Mouse (Mus musculus) layer of hippocampus, adult 2 months (tissue): ENCODE measurements around the gene Cryzl2. TPM values are rescaled to one million over a fixed set of nuclear protein-coding genes. Genes with fewer than 3 reads are reported as not detected.

Source experiments
- DNase-seq, 2 experiments: peaks; one replicate each; pipeline ENCODE4 v3.0.0; 2022; ENCODE audit warnings: low spot score in 2 of 2
- H3K27ac ChIP-seq: fragments of 200-600 bp; 2 replicates; pipeline ENCODE4 v1.8.1; 2022
- H3K4me3 ChIP-seq: fragments of 200-600 bp; 2 replicates; pipeline ENCODE4 v1.8.1; 2022; ENCODE audit warnings: mild to moderate bottlenecking
- CTCF ChIP-seq: fragments of 200-600 bp; conservative IDR thresholded peaks from 2 replicates; pipeline ENCODE4 v1.8.1; 2022; ENCODE audit warnings: antibody characterized with exemption, mild to moderate bottlenecking, moderate library complexity
- long read RNA-seq, 2 experiments: library from polyadenylated mRNA; stranded (forward); transcript quantifications; one replicate each; pipeline ENCODE4 v2.0.0; 2021; ENCODE audit warnings: borderline mapping rate in 2 of 2
- total RNA-seq, 2 experiments: library from RNA; stranded (reverse); gene quantifications; 2 replicates each; pipeline ENCODE4 v1.2.3; 2021

The Cryzl2 gene
- total RNA-seq, result 1 to 10 TPM; 4.3 to 5.1 TPM
- long read RNA-seq, experiment 1, partial matches to known transcripts, result 0 of 5 reads
- long read RNA-seq, experiment 1, other reads (novel, unspliced or antisense), result 1 of 5 reads
- long read RNA-seq, experiment 2, transcript Cryzl2-201 (10 exons, 1,618 nt), result major isoform, 7 of 10 reads
- long read RNA-seq, experiment 2, partial matches to known transcripts, result 0 of 10 reads
- long read RNA-seq, experiment 2, other reads (novel, unspliced or antisense), result 3 of 10 reads

DNA sequence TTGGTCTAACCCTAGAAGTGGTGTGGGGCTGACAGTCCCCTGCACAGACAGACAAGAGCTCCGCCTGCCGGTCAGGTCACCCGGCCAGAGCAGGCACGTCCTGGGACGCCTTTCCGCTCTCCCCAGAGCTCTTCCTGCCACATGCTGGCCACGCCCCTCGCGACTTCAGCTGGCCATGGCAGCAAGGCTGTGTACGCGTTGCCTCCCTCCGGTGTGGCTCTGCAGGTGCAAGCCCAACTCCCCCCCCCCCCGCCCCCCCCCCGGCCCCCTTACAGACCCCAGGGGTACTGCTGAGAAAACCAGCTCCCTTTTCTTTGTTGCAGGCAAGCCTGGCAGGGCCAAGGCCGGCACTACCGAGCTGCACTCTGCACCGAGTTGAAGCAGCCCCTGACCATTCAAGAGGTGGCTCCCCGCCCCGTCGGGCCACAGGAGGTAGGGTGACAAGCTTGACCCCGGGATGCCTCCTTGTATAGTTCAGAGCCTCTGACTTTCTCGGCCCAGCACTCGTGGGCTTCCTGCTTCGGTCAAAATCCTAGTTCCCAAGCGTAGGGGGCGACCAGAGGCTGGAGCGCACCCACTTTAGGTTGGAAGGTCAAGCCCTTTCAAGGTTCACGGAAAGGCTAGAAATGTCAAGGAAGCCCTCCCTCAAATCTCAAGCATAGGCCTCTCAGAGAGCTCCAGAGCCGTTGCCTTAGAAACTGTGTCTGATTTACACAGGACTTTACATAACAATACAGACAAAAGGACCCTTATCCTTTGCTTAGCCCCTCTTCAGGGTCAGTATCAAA, at the start of gene Cryzl2:
Cryzl2 (plus strand) TSS at position 157 of the 788 bp plus-strand sequence.
- no peak for DNase-seq
- H3K4me3 ChIP-seq, result peak within 1 kb of the TSS; percentile 37
- TF ChIP-seq CTCF, result peak; percentile 78
- H3K27ac ChIP-seq, result 0 out of 2 replicates have a peak within 1 kb of the TSS, but pooled peaks have one; percentile 23

DNA sequence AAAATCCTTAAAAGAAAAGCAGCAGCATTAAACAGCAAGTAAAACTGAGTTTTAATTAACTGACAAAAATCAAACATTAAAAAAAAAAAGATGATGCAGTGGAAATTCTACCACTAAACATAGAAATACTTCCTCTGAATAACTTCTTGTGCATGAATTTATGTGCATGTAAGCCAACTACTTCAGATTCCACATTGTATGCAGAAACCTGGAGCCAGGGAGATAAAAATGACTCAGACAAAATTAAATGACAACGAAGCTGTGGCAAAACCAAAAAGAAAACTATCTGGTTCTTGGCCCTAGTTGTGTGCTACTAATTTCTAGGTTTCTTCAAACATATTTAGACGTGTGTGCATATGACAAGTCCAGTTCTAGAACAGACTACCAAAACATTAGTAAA, 48.7 kb upstream of the Cryzl2 start:
- peak overlapping the region; percentile 96 for H3K27ac ChIP-seq
- no peak for DNase-seq
- no peak for TF ChIP-seq CTCF
- H3K4me3 ChIP-seq, result peak overlapping the region; percentile 66

DNA sequence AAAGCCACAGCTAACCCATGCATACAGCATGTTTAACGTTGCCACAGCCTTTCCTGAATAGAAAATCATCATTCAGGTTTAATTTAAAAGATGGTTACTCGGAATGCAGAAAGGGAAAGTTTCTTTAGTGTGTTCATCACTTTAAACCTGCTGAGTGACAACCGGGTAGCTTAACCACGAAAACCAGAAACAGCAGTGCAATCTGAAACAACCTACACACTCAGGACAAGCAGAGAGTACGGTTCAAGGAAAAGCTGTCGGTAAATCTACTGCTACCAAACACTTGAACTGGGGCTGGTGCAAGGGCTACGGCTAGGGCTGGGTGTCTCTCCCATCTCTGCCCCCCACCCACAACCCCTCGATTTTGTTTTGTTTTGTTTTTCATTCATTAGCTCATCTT, 47.4 kb upstream of the Cryzl2 start:
- Histone ChIP-seq H3K27ac (peak overlapping the region; percentile 96), H3K4me3 (peak overlapping the region; percentile 66)
- no peak for DNase-seq
- no peak for TF ChIP-seq CTCF

DNA sequence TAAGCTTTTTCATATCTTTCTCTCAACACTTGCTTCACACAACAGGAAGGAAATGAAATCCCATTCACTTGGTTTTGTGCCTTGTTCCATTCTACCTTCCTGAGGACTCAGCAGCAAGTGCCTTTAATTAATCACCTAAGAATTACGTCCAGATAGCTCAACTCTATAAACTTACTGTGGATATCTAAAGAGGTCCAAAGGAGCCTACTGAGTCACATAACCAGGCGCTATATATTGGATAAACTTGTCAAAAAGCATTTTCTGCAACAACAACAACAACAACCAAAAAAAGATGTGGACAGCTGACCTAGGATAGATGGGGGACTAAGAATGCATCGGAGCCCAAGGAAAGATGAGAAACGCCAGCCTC, 47.1 kb upstream of the Cryzl2 start:
- DNase-seq, result no peak
- peak overlapping the region; percentile 96 for H3K27ac ChIP-seq
- H3K4me3 ChIP-seq, result peak overlapping the region; percentile 66
- no peak for TF ChIP-seq CTCF

DNA sequence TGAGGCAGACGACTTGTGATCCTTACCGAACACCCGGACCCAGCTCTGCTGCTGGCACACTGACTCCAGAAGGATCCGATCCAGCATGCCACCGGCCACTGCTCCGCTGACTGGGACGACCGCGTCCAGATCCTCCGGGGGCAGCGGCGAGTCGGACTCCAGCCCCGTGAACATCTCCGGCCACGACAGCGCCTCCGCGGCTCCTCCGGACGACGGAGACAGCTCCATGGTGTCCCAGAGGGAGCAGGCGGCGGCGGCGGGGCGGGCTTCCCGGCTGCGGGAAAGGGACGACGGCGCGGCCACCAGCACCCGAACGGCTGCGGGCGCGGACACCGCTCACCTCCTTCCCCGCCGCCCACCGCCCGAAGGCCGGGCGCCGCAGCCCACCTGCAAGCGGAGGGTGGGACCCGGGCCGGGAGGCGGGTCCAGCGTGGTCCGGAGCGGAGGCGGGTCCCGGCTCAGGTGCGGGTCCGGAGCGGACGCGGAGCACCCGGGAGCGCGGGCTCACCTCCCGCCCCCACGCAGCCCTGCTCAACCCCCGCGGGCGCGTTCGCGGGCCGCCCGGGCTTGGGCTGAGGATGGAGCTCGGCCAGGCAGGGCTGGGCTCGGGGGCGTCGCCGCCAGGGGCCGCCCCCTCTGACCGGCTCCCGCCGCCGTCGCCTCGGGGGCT, 46.5 kb upstream of the Cryzl2 start:
- peak overlapping the region; percentile 66 for H3K4me3 ChIP-seq
- DNase-seq, result peak; percentile 26 to 51
- H3K27ac ChIP-seq, result peak overlapping the region; percentile 96
- TF ChIP-seq CTCF, result no peak; the same call in 1 of the 2 replicates

DNA sequence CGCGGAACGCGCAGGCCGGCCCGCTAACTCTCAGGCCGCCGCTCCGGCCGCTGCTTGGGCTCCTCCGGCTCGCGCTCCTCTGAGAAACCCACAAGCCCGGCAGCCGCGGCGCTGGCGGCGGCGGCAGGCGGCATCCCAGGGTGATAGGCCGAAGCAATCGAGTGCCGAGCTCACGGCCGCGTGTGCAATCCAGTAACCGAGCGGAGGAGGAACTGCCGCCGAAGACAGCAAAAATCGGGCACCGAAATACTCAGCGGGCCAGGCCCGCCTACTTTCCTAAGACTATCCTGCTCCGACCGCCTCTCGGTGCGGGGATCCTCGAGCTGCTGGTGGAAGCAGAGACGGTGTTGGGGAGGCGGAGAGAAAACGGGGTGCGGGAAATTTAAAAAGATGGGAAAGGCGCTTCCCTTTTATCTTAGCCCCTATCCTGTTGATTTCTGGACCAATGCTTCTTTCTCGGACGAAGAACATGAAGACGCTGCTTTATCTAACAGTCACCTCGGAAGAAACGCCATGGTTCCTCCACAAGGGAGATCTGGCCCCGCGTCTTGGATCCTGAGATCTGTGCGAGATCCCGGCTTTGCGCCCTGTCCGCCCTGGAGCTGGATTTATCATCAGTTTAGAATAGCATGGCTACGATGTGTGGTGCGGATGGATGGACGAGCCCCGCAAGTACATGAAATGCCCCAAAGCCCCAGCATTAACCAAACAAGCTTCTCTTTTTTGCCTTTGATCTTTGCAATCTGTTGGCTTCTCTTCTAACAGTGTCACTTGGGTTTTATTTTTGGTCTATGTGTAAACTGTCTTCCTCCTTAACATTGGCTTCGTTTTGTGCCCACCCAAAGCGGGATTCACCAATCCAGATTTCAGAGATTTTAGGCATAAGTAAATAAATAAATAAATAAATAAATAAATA, 45.7 kb upstream of the Cryzl2 start, which contains the start of gene Rasal2:
Rasal2 (minus strand) TSS at position 142 of the 916 bp plus-strand sequence.
- Histone ChIP-seq H3K27ac (peak within 1 kb of the TSS; percentile 96), H3K4me3 (peak within 1 kb of the TSS; percentile 66)
- DNase-seq, result peak; percentile 97
- TF ChIP-seq CTCF, result peak; percentile 21; the same call in 1 of the 2 replicates

DNA sequence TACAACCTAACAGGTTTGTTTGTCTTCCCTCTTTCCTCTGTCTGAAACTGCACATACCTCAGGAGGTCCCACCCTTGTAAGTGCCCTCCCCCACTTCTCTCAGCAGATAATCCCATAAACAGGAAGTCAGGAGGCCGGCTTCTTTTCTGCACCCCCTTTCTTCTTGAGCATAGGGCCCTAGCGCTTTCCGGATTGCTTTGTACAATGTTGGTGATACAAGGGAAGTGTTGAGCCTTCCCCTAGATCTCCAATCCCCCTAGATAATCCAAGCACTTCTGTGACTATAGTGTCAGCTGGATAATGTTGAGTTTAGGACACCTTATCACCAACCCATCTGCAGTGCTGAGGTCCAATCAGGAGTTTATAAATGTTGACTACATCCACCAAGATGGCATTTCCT, 42.6 kb upstream of the Cryzl2 start:
- DNase-seq, result no peak
- Histone ChIP-seq H3K4me3 (no peak overlapping the region), H3K27ac (0 out of 2 replicates have a peak overlapping the region, but pooled peaks have one; percentile 20)
- TF ChIP-seq CTCF, result no peak

DNA sequence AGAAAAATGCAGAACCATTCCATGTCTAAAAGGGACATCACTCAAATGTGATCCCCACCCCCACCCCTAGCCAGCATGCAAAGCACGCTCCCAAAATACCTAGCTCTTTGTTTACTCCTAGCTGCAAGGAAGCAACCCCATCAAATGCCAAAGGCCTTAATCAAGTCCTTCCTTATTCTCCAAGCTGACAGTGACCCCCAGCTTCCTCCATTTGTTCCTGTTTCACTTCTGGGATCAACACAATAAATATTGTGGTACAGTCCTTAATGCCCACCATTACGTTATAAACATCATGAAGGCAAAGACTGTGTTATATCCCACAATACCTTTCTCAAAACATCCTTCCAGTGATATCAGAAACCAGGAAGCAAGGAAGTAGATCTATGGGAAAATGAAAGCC, 41.7 kb upstream of the Cryzl2 start:
- no peak for DNase-seq
- peak overlapping the region; percentile 83 for H3K27ac ChIP-seq
- no peak overlapping the region for H3K4me3 ChIP-seq
- TF ChIP-seq CTCF, result no peak

DNA sequence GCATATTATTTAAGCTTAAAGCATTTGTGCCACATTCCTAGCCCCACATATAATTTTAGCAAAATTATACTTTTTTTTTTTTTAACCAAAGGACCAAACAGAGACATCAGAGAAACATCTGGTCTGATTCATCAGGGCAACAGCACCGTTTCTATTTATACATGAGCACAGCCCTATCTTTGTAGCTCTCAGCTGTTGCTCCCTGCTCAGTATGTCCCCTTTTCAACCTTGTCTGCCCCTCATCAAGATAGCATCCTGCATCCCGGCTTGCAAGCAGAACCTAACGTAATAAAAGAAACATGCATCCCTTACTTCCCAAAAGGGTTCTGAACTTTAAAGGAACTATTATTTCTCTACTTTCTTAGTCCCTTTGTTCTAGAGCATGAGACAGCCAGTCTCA, 41.0 kb upstream of the Cryzl2 start:
- no peak for TF ChIP-seq CTCF
- Histone ChIP-seq H3K27ac (peak overlapping the region; percentile 83), H3K4me3 (no peak overlapping the region)
- DNase-seq, result no peak

DNA sequence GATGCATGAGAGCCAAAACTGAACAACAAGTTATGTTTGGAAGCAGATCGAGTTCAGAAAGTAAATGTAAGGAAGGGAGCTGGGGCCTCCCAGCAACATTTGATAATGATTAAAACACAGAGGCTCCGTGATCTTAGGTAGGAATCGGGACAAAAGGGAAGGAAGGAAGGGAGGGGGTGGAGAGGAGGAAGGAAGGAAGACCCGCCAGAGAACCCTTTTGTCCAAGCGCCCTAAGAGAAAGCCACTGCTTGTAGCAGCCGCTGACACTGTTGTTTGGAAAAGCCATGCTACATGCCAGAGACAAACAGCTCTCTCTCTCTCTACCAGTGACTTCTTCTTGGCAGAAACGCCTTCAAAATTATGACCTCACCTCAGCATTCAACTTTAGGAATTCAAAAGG, 40.5 kb upstream of the Cryzl2 start:
- TF ChIP-seq CTCF, result no peak
- H3K27ac ChIP-seq, result peak overlapping the region; percentile 83
- DNase-seq, result no peak
- no peak overlapping the region for H3K4me3 ChIP-seq

DNA sequence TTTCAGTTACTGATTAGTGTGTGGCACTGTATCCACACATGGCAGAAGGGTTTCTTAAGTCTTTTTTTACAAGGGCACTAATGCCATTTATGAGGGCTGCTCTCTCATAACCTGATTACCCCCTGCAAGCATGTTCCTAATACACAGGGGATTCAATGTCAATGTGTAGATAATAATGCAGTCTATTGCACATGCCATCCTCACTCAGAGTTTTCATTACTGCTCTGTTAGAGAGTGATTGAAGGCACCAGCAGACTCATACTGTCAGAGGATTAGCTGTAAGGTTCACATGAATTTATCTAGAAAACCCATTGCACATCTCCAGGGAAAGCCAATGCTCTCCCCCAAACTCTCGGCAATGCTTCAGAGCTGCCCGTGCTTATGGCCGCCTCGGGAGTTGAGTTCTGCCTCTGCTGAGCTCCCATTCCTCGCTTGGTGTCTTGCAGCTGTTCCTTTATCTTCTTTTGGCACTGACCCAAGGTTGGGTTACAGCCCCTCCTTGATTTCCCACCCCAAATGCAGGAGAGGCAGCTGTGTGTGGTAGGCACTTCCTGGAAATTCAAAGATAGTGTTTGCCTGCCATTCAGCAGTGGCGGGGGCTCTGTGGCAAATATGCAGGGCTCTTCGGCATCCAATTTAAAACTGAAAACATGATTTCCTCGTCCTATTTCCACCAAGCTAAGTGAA, 32.5 kb upstream of the Cryzl2 start:
- Histone ChIP-seq H3K27ac (peak overlapping the region; percentile 88), H3K4me3 (no peak overlapping the region)
- DNase-seq, result peak in 1 of 2 experiments; percentile 16
- TF ChIP-seq CTCF, result no peak

DNA sequence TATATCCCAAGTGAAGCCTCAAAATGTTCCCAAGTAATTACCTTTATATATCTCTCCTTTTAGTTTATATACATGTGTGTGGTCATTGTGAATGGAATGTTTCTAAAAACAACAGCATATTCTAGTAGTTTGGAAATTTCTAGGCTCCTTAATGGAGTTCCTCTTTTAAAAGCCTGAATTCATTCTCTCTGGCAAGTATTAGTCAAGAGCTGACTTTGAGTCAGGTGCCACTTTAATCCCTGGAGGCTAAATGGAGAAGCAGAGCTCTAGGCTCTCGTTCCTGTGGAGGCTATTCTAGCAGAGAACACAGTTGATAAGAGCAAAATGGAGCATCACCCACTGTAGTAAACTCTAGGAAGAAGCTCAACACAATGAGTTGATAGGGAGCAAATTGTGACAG, 31.4 kb upstream of the Cryzl2 start:
- no peak for DNase-seq
- Histone ChIP-seq H3K27ac (peak overlapping the region; percentile 88), H3K4me3 (no peak overlapping the region)
- TF ChIP-seq CTCF, result no peak
